Mouse (Mus musculus) forebrain, embryonic 13.5 days (tissue): ENCODE results near the gene Gm42715. TPM values are rescaled to one million over a fixed set of nuclear protein-coding genes. Genes with fewer than 3 reads are reported as not detected.
A peak's percentile ranks its signal among the peaks of the same experiment; 100 is the strongest.

Experiments used
- ATAC-seq: fragments of 200-750 bp; cut with Nextera tagmentation; 2 replicates; pipeline ENCODE4 v1.8.0; 2017
- H3K27ac ChIP-seq: fragments of 300-500 bp; sonication (generic); 2 replicates; pipeline ENCODE4 v1.5.1; 2015; ENCODE audit warnings: inconsistent platforms, mild to moderate bottlenecking, moderate library complexity
- H3K27me3 ChIP-seq: fragments of 300-500 bp; sonication (generic); 2 replicates; pipeline ENCODE4 v1.6.1; 2015; ENCODE audit warnings: mild to moderate bottlenecking, inconsistent platforms
- H3K36me3 ChIP-seq: fragments of 300-500 bp; sonication (generic); 2 replicates; pipeline ENCODE4 v1.6.1; 2015; ENCODE audit warnings: mild to moderate bottlenecking, inconsistent platforms; ENCODE audit not compliant: poor library complexity, severe bottlenecking
- H3K4me1 ChIP-seq: fragments of 300-500 bp; sonication (generic); 2 replicates; pipeline ENCODE4 v1.6.1; 2015; ENCODE audit warnings: inconsistent platforms
- H3K4me2 ChIP-seq: fragments of 300-500 bp; sonication (generic); 2 replicates; pipeline ENCODE4 v1.6.1; 2015; ENCODE audit warnings: inconsistent platforms, mild to moderate bottlenecking, moderate library complexity
- H3K4me3 ChIP-seq: fragments of 300-500 bp; sonication (generic); 2 replicates; pipeline ENCODE4 v1.5.1; 2015; ENCODE audit warnings: mild to moderate bottlenecking, inconsistent platforms
- H3K9ac ChIP-seq: fragments of 300-500 bp; sonication (generic); 2 replicates; pipeline ENCODE4 v1.6.1; 2015; ENCODE audit warnings: mild to moderate bottlenecking, inconsistent platforms
- H3K9me3 ChIP-seq: fragments of 300-500 bp; sonication (generic); replicated peaks from 2 replicates; pipeline ENCODE4 v1.6.1; 2016; ENCODE audit warnings: inconsistent platforms
- WGBS: fragments of 180-500 bp; shearing (Covaris S2); methylation state at CpG from one replicate; pipeline ENCODE4 v1.1.7; 2015; 5-methylcytosine and 5-hydroxymethylcytosine counted together
- polyA plus RNA-seq: library from polyadenylated mRNA; unstranded; fragments of >200 nt; fragmentation: Nextera tagmentation; extraction: Ambion mirVana; gene quantifications from 2 replicates; pipeline ENCODE4 v1.2.1, GENCODE M21; 2015

Gene Gm42715
- polyA plus RNA-seq, 1 experiment from 2014 or later: 19.5 TPM

DNA sequence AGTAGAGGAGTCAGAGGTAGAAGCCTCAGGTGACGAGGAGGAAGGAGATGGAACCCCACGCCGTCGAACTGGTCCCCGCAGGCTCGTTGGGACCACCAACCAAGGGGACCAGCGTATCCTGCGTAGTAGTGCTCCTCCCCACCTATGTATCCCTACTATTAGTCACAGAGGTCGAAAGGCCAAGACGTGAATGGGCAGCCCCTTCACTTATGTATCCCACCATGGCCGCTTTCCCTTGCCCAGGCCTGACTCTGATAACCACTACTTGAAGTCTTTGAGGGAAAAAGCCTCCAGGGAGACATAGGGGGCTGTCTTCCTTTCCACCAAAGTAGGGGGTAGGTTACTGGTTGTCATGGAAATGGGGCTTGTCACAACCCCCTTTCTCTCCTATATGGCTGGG lies 41.2 kb downstream of the Gm42715 start:
- 97% methylated on average over 11 of the region's 11 CpGs for WGBS

DNA sequence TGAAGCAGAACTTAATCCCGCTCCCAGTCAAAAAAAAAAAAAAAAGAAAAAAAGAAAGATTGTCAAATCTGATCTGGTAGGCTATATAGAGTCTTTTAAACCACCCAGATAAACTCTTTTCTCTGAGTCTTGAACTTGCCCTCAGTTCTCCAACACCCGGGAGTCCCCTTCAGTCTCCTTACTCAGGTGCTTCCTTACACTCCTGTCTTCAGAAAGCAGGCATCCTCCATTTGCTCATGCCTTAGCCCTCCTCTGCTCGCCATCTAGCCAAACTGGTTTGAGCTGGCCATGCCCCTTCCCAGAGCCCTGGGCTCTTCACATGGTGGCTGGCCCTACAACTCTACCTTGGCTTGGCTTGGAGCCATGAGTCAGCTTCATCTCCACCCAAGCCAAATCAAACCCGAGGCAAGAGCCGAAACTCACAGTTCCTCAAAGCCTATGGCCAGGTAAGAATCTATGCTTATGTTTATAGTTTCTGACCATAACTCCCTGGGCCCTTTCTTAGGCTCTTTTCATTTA lies 42.0 kb downstream of the Gm42715 start, which contains the start of gene Tmem265:
Gene Tmem265, plus strand, starts transcription at position 51 of the 519 bp plus-strand sequence.
- H3K36me3 ChIP-seq: peaks cover 84% of the 10 kb centered on the region
- no peak for ATAC-seq
- 94% methylated on average over 5 of the region's 5 CpGs for WGBS

More for the DNA sequence above, 41.2 kb downstream of the Gm42715 start:
- Histone ChIP-seq H3K4me2 (no peak overlapping the region), H3K27me3 (no peaks in the 10 kb centered on the region), H3K27ac (no peak overlapping the region), H3K9me3 (no peaks in the 10 kb centered on the region), H3K9ac (no peak overlapping the region), H3K4me1 (no peaks in the 10 kb centered on the region), H3K36me3 (peaks cover 85% of the 10 kb centered on the region), H3K4me3 (no peak overlapping the region)
- no peak for ATAC-seq

DNA sequence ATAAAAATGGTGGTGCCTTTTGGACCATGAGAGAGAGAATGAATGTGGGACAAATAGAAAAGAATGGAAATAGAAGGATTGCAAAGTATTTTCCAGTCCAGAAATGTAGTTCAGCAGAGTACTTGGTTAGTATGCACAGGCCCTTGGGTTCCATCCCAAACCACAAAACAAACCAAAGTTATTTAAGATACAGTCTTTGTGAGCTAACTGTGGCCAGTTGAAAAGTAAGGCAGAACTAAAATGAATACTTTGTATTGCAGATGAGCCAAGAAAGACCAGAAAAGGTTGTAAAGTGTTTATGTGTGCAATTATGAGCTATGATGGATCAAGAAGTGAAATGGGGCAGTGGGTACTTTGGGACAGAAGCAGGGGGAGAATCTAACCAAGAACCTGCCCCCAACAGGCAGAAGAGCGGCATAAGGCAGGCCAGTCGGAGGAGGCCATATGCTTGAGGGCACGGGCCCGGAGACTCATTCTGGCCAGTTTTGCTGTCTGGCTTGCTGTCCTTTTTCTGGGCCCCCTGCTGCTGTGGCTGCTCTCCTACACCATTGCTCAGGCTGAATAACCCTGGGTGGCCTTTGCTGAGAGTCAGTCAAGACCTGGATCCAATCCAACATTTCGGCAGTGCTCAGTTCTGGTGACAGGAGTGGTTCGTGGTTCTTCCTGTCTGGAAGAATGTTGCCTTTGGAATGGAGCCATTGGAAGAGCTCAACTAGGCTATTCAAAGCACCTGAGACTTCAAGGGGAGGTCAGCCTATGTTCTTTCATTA lies 45.2 kb downstream of the Gm42715 start:
- Histone ChIP-seq H3K4me3 (no peak overlapping the region), H3K4me2 (no peak overlapping the region), H3K36me3 (peaks cover 71% of the 10 kb centered on the region), H3K27ac (no peak overlapping the region), H3K9me3 (no peaks in the 10 kb centered on the region), H3K27me3 (no peaks in the 10 kb centered on the region), H3K4me1 (no peaks in the 10 kb centered on the region), H3K9ac (no peak overlapping the region)
- no peak for ATAC-seq
- WGBS: 78% methylated on average over 6 of the region's 6 CpGs

More for the DNA sequence above, 42.0 kb downstream of the Gm42715 start, which contains the start of gene Tmem265:
- no peaks in the 10 kb centered on the region for H3K27me3 ChIP-seq
- no peak within 1 kb of the TSS for H3K4me2 ChIP-seq
- no peak within 1 kb of the TSS for H3K4me3 ChIP-seq
- no peak within 1 kb of the TSS for H3K27ac ChIP-seq
- H3K9ac ChIP-seq: no peak within 1 kb of the TSS
- H3K9me3 ChIP-seq: no peaks in the 10 kb centered on the region
- no peaks in the 10 kb centered on the region for H3K4me1 ChIP-seq

DNA sequence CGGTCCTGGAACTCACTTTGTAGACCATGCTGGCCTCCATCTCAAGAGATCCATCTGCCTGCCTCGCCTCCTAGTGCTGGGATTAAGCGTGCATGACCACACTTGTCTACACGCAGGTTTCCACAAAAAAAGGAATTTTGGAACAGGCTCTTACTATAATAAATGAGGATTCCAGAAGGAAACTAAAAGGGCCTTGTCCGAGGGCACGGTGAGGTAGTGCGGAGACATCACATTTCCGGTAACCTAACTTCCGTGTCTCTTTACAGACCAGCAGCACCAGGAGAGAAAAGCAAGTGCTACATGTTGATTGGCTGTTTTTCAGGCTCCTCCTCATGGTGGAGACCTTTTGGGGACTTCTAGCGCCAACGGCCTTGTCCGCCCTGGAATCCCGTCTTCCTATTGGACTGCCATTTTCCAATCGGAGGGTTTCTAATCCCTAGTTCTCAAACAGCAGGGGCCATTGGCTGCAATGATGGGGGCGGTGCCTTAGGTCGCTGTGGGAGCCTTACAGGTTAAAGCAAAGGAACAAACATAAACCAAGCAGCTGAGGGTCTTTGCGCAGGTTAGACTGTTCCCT lies 53.6 kb downstream of the Gm42715 start, which contains the start of gene Phkg2:
Gene Phkg2, plus strand, starts transcription at position 446 of the 577 bp plus-strand sequence.
- peaks cover 27% of the 10 kb centered on the region for H3K4me1 ChIP-seq
- H3K9ac ChIP-seq: peak within 1 kb of the TSS; percentile 91
- no peaks in the 10 kb centered on the region for H3K27me3 ChIP-seq
- H3K4me3 ChIP-seq: peak within 1 kb of the TSS; percentile 84
- H3K27ac ChIP-seq: peak within 1 kb of the TSS; percentile 60
- H3K36me3 ChIP-seq: peaks cover 24% of the 10 kb centered on the region
- H3K9me3 ChIP-seq: no peaks in the 10 kb centered on the region
- WGBS: under 1% methylated on average over 17 of the region's 17 CpGs
- H3K4me2 ChIP-seq: peak within 1 kb of the TSS; percentile 98
- ATAC-seq: peak; percentile 98

DNA sequence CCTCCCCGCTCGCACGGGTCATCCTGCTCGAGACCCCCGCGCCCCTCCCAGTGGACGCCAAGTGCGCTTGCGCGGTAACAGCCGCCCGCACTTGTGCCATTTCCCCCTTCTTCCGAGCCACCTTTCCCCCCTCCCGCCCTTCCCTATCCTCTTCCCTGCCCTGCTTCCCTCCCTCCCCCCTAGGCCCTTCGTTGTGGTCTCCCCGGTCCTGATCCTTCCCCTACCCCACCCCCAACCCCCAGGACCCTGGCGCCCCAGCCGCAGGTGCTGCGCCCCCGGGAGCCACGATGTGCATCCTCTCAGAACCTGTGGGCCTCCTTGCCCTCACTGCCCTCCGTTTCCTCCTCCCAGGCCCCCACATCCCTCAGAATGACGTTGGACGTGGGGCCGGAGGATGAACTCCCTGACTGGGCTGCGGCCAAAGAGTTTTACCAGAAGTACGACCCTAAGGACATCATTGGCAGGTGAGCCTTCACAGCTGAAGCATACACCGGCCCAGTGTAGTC lies 54.2 kb downstream of the Gm42715 start:
- no peaks in the 10 kb centered on the region for H3K27me3 ChIP-seq
- peak overlapping the region; percentile 54; the same call in 1 of the 2 replicates for H3K27ac ChIP-seq
- ATAC-seq: peak; percentile 73; the same call in 1 of the 2 replicates
- peak overlapping the region; percentile 98 for H3K4me2 ChIP-seq
- no peaks in the 10 kb centered on the region for H3K9me3 ChIP-seq
- peak overlapping the region; percentile 84 for H3K4me3 ChIP-seq
- H3K36me3 ChIP-seq: peaks cover 28% of the 10 kb centered on the region
- H3K4me1 ChIP-seq: peaks cover 27% of the 10 kb centered on the region
- peak overlapping the region; percentile 91 for H3K9ac ChIP-seq
- WGBS: under 1% methylated on average over 19 of the region's 28 CpGs

DNA sequence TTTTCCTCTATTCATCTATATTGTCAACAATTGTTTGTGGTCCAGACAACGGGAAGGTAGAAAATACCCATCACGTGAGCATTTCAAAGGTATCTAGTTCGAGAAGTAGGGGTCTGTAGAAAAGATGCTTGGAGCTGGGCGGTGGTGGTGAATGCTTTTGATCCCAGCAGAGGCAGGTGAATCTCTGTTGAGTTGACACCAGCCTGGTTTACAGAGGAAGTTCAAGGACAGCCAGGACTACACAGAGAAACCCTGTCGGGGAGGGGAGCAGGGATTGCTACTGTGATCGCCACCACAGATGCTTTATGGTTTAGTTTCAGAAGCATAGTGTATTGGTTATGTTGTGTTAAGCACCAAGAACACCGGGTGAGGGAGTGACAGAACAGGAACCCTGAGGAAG lies 54.7 kb downstream of the Gm42715 start:
- peak overlapping the region; percentile 84 for H3K4me3 ChIP-seq
- peaks cover 28% of the 10 kb centered on the region for H3K36me3 ChIP-seq
- ATAC-seq: no peak
- H3K27ac ChIP-seq: no peak overlapping the region
- peaks cover 27% of the 10 kb centered on the region for H3K4me1 ChIP-seq
- H3K9me3 ChIP-seq: no peaks in the 10 kb centered on the region
- H3K27me3 ChIP-seq: no peaks in the 10 kb centered on the region
- peak overlapping the region; percentile 91 for H3K9ac ChIP-seq
- peak overlapping the region; percentile 98 for H3K4me2 ChIP-seq
- 21% methylated on average over 7 of the region's 7 CpGs for WGBS

DNA sequence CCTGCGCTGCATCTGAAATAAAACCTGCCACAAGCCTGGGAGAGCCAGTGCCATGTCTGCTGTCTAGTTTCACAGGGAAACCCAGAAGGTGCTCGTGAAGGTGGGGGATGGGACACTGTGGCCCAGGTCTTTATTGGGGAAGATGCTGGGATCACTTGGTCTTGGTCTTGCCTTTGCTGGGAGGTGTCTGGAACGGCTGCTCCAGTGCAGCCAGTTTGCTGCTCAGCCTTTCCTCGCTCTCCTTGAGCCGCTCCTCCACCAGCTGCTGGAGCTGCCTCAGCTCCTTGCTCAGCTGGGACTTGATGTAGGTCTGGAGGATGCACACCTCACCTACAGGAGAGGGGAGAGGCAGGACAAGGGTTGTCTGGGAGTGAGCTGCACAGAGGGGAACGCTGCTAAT lies 63.9 kb downstream of the Gm42715 start:
- H3K27me3 ChIP-seq: no peaks in the 10 kb centered on the region
- H3K4me3 ChIP-seq: no peak overlapping the region
- H3K27ac ChIP-seq: no peak overlapping the region
- H3K9ac ChIP-seq: no peak overlapping the region
- peaks cover 11% of the 10 kb centered on the region for H3K4me1 ChIP-seq
- peaks cover 69% of the 10 kb centered on the region for H3K36me3 ChIP-seq
- ATAC-seq: no peak
- 91% methylated on average over 6 of the region's 6 CpGs for WGBS
- H3K4me2 ChIP-seq: no peak overlapping the region
- H3K9me3 ChIP-seq: no peaks in the 10 kb centered on the region

DNA sequence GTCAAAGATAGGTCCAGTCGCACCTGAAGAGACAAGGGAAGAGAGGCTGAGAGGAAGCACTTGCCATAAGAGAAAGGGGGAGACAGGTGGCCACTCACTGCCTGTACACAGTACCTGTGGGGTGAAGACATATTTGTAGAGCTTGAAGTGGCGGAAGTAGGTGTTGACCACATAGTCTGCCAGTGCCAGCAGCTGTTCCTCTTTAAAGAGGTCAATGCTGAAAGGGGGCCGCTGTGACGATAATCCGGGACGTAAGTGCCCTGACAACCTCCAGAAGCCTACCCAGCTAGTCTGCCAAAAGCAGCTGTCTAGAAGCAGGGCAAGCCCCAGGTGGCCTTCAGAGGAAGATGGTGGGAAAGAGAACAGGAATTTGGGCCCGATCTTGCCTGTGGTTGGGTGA lies 65.6 kb downstream of the Gm42715 start:
- H3K9me3 ChIP-seq: no peaks in the 10 kb centered on the region
- no peak overlapping the region for H3K4me2 ChIP-seq
- no peak overlapping the region for H3K9ac ChIP-seq
- no peak for ATAC-seq
- H3K27ac ChIP-seq: no peak overlapping the region
- H3K4me1 ChIP-seq: peaks cover 21% of the 10 kb centered on the region
- no peaks in the 10 kb centered on the region for H3K27me3 ChIP-seq
- H3K4me3 ChIP-seq: no peak overlapping the region
- peaks cover 61% of the 10 kb centered on the region for H3K36me3 ChIP-seq
- 88% methylated on average over 7 of the region's 7 CpGs for WGBS

DNA sequence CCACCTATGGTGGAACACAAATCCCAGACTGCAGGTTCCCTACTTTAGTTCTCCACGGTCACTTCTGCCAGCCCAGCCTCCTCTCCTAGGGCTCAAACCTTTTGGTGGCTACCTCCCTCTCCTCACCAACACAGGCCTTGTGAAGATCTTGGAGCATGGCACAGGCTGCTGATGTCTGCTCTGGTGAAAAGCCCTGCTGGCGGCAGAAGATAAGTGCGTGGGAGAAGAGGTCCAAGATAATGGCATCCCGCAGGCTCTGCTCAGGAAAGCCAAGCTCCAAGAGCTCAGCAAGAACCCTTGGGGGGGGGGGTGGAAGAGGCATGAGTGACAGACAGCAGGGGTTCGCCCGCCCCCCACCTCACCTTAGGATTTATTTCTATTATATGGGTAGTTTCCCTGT lies 66.8 kb downstream of the Gm42715 start:
- no peak overlapping the region for H3K27ac ChIP-seq
- WGBS: 88% methylated on average over 6 of the region's 6 CpGs
- no peak for ATAC-seq
- H3K4me1 ChIP-seq: peaks cover 21% of the 10 kb centered on the region
- H3K27me3 ChIP-seq: no peaks in the 10 kb centered on the region
- no peak overlapping the region for H3K4me3 ChIP-seq
- H3K4me2 ChIP-seq: no peak overlapping the region
- H3K36me3 ChIP-seq: peaks cover 63% of the 10 kb centered on the region
- no peaks in the 10 kb centered on the region for H3K9me3 ChIP-seq
- H3K9ac ChIP-seq: no peak overlapping the region

DNA sequence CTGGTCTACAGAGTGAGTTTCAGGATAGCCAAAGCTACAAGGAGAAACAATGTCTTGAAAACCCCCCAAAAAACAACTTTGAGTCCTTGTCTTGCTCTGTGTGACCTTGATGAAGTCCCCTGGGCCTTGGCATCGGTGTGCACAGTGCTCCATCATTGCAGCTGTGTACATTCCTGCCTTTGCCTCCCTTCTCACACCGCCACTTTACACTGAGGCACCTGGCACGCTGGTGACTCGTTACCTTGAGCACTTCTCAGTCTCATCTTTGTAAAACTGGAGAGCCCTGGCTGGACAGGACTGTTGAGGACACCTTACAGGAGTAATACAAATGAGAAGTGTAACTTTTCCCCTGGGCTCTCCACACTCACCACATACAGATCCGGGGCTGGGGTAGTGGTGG lies 67.8 kb downstream of the Gm42715 start:
- WGBS: 76% methylated on average over 5 of the region's 5 CpGs
- Histone ChIP-seq H3K4me3 (peak overlapping the region; percentile 91), H3K27ac (no peak overlapping the region; the same call in 1 of the 2 replicates), H3K9ac (peak overlapping the region; percentile 68), H3K4me1 (peaks cover 21% of the 10 kb centered on the region), H3K4me2 (peak overlapping the region; percentile 82), H3K27me3 (no peaks in the 10 kb centered on the region), H3K9me3 (no peaks in the 10 kb centered on the region), H3K36me3 (peaks cover 63% of the 10 kb centered on the region)
- no peak for ATAC-seq

DNA sequence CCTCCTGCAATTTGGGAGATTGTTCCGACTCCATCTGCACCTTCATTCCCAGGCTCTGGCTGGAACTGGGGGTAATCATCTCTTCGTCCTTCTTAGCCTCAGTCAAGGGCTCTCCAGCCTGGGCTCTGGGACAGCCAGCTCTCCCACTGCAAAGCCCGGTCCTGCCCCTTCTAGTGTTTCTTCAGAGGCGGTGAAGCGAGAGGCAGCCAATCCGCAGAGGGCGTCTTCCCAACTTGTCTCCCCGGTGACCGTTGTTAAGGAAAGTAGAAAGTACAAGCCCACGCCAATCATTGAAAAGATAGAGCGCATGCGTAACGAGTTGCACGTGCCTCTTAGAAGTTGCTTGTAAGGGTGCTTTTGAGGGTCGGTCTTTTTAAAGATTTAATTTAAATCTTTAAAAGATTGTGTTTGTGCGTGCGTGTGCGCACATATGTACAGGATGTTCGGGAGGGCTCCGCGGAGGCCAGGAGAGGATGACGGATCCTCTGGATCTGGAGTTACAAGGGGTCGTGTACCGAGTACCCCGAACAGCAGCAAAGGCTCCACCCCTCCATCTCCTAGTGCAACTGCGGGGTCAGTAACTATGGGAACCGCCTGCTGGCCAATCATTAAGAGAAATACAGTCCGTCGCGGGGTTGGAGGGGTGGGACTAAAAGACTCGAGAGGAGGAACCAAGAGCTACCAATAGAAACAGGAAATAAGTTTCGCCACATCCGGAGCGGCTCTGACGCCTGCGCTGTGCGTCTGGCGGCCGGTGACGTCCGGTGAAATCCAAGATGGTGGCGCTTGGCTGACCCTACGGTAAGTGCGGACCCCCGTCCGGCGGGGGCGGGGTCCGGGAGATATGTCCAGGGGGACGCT lies 68.9 kb downstream of the Gm42715 start, which contains the start of the genes Ccdc189 and Rnf40:
Gene Ccdc189, minus strand, starts transcription at position 585 of the 861 bp plus-strand sequence.
Gene Rnf40, plus strand, starts transcription at position 757 of the 861 bp plus-strand sequence.
- H3K27ac ChIP-seq: peak within 1 kb of the TSS; percentile 81
- peak; percentile 98 for ATAC-seq
- WGBS: under 1% methylated on average over 50 of the region's 50 CpGs
- H3K36me3 ChIP-seq: peaks cover 63% of the 10 kb centered on the region
- H3K9me3 ChIP-seq: no peaks in the 10 kb centered on the region
- H3K27me3 ChIP-seq: no peaks in the 10 kb centered on the region
- H3K4me1 ChIP-seq: peaks cover 21% of the 10 kb centered on the region
- peak within 1 kb of the TSS; percentile 86 for H3K9ac ChIP-seq
- peak within 1 kb of the TSS; percentile 82 for H3K4me2 ChIP-seq
- peak within 1 kb of the TSS; percentile 91 for H3K4me3 ChIP-seq
